Mouse (Mus musculus) forebrain, embryonic 15.5 days (tissue): ENCODE measurements around the gene Dhx30. TPM values are rescaled to one million over a fixed set of nuclear protein-coding genes. Genes with fewer than 3 reads are reported as not detected.
A peak's percentile ranks its signal among the peaks of the same experiment; 100 is the strongest.

Experiments
- ATAC-seq: fragments of 200-750 bp; cut with Nextera tagmentation; replicated peaks from 2 replicates; pipeline ENCODE4 v1.8.0; 2017; ENCODE audit warnings: mild to moderate bottlenecking, moderate TSS enrichment, moderate library complexity
- H3K27ac ChIP-seq: fragments of 300-500 bp; sonication (generic); replicated peaks from 2 replicates; pipeline ENCODE4 v1.5.1; 2015; ENCODE audit warnings: mild to moderate bottlenecking, inconsistent platforms
- H3K27me3 ChIP-seq: fragments of 300-500 bp; sonication (generic); 2 replicates; pipeline ENCODE4 v1.6.1; 2015; ENCODE audit warnings: inconsistent platforms
- H3K36me3 ChIP-seq: fragments of 300-500 bp; sonication (generic); 2 replicates; pipeline ENCODE4 v1.6.1; 2015; ENCODE audit warnings: mild to moderate bottlenecking, inconsistent platforms
- H3K4me1 ChIP-seq: fragments of 300-500 bp; sonication (generic); 2 replicates; pipeline ENCODE4 v1.6.1; 2015; ENCODE audit warnings: inconsistent platforms
- H3K4me2 ChIP-seq: fragments of 300-500 bp; sonication (generic); replicated peaks from 2 replicates; pipeline ENCODE4 v1.6.1; 2015; ENCODE audit warnings: mild to moderate bottlenecking, inconsistent platforms
- H3K4me3 ChIP-seq: fragments of 300-500 bp; sonication (generic); 2 replicates; pipeline ENCODE4 v1.5.1; 2015; ENCODE audit warnings: mild to moderate bottlenecking, inconsistent platforms
- H3K9ac ChIP-seq: fragments of 300-500 bp; sonication (generic); replicated peaks from 2 replicates; pipeline ENCODE4 v1.6.1; 2015; ENCODE audit warnings: mild to moderate bottlenecking, inconsistent platforms
- H3K9me3 ChIP-seq: fragments of 300-500 bp; sonication (generic); 2 replicates; pipeline ENCODE4 v1.6.1; 2016; ENCODE audit warnings: inconsistent platforms
- WGBS: fragments of 180-500 bp; shearing (Covaris S2); methylation state at CpG from one replicate; pipeline ENCODE4 v1.1.7; 2015; ENCODE audit warnings: mixed read lengths; 5-methylcytosine and 5-hydroxymethylcytosine counted together
- polyA plus RNA-seq: library from polyadenylated mRNA; unstranded; fragments of >200 nt; fragmentation: Nextera tagmentation; extraction: Ambion mirVana; gene quantifications from 2 replicates; pipeline ENCODE4 v1.2.1, GENCODE M21; 2015

Gene Dhx30
- polyA plus RNA-seq, 1 experiment from 2014 or later = 211 TPM

- H3K27me3 ChIP-seq = no peaks in the 10 kb centered on the region
- no peak for ATAC-seq
- no peaks in the 10 kb centered on the region for H3K9me3 ChIP-seq
- WGBS = 30% methylated on average over 3 of the region's 3 CpGs
- peak overlapping the region; percentile 87 for H3K27ac ChIP-seq
- peaks cover 54% of the 10 kb centered on the region for H3K4me1 ChIP-seq
- peak overlapping the region; percentile 62 for H3K9ac ChIP-seq
- H3K4me3 ChIP-seq = peak overlapping the region; percentile 45
- peak overlapping the region; percentile 57 for H3K4me2 ChIP-seq
- no peaks in the 10 kb centered on the region for H3K36me3 ChIP-seq
Observed at GRCm38 (mm10) chr9:110054781-110055180, 62.8 kb downstream of the Dhx30 start.

GRCm38 (mm10) chr9:110054080-110054421 lies 63.6 kb downstream of the Dhx30 start:
- H3K27ac ChIP-seq = peak overlapping the region; percentile 87
- H3K27me3 ChIP-seq = no peaks in the 10 kb centered on the region
- WGBS = 2% methylated on average over 2 of the region's 2 CpGs
- H3K36me3 ChIP-seq = no peaks in the 10 kb centered on the region
- H3K4me3 ChIP-seq = peak overlapping the region; percentile 45
- no peaks in the 10 kb centered on the region for H3K9me3 ChIP-seq
- peaks cover 54% of the 10 kb centered on the region for H3K4me1 ChIP-seq
- peak; percentile 67 for ATAC-seq
- H3K9ac ChIP-seq = peak overlapping the region; percentile 62
- peak overlapping the region; percentile 57 for H3K4me2 ChIP-seq

- Histone ChIP-seq H3K27ac (peak overlapping the region; percentile 87), H3K36me3 (no peaks in the 10 kb centered on the region), H3K27me3 (no peaks in the 10 kb centered on the region), H3K9me3 (no peaks in the 10 kb centered on the region), H3K9ac (peak overlapping the region; percentile 62), H3K4me3 (peak overlapping the region; percentile 45), H3K4me2 (peak overlapping the region; percentile 57), H3K4me1 (peaks cover 54% of the 10 kb centered on the region)
- ATAC-seq = peak; percentile 80
- 15% methylated on average over 8 of the region's 8 CpGs for WGBS
Observed at GRCm38 (mm10) chr9:110053305-110054079, 64.1 kb downstream of the Dhx30 start.

GRCm38 (mm10) chr9:110052951-110053304 lies 64.7 kb downstream of the Dhx30 start:
- peak overlapping the region; percentile 57 for H3K4me2 ChIP-seq
- no peaks in the 10 kb centered on the region for H3K27me3 ChIP-seq
- no peaks in the 10 kb centered on the region for H3K9me3 ChIP-seq
- H3K36me3 ChIP-seq = no peaks in the 10 kb centered on the region
- peak overlapping the region; percentile 87 for H3K27ac ChIP-seq
- 50% methylated on average over 4 of the region's 4 CpGs for WGBS
- no peak for ATAC-seq
- peak overlapping the region; percentile 45 for H3K4me3 ChIP-seq
- H3K4me1 ChIP-seq = peaks cover 56% of the 10 kb centered on the region
- peak overlapping the region; percentile 62 for H3K9ac ChIP-seq

DNA sequence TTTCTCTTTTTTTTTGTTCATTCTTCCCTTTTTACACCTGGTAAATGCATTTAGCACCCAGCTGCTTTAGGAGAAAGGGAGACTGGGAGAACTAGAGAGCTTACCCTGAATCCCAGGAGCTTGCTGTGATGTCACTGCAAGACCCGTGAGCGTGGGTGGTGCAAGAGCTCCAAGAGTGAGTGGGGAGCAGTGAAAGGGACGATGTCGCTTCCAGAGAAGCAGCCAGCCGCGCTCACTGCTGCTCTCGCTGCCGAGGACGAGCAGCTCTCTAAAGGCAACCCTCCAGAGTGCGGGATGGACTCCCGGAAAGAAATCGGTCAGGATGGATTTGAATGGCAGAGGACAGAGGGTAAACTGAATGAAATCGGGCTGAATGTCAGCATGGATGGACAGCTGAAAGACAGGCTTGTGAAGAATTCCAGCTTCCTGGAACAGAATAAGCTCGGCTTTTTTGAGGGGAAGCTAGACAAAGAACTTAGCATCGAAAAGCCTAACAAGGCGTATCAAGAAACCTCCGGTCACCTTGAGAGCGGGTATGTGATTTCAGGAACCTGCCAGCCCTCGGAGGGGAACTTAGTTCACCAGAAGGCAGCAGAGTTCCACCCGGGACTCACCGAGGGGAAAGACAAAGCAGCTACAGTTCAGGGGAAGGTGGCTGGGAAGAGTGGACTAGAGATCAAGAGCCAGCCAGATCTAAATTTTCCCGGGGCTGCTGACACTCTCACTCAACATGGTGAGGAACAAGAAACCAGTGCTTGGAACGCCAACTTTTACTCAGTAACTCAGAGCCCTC lies 65.6 kb downstream of the Dhx30 start:
- H3K4me3 ChIP-seq = peak overlapping the region; percentile 45
- no peaks in the 10 kb centered on the region for H3K36me3 ChIP-seq
- ATAC-seq = peak; percentile 42; the same call in 1 of the 2 replicates
- H3K27me3 ChIP-seq = no peaks in the 10 kb centered on the region
- 5% methylated on average over 23 of the region's 23 CpGs for WGBS
- H3K4me2 ChIP-seq = peak overlapping the region; percentile 57
- H3K9ac ChIP-seq = peak overlapping the region; percentile 62
- peak overlapping the region; percentile 87 for H3K27ac ChIP-seq
- H3K4me1 ChIP-seq = peaks cover 60% of the 10 kb centered on the region
- H3K9me3 ChIP-seq = no peaks in the 10 kb centered on the region

DNA sequence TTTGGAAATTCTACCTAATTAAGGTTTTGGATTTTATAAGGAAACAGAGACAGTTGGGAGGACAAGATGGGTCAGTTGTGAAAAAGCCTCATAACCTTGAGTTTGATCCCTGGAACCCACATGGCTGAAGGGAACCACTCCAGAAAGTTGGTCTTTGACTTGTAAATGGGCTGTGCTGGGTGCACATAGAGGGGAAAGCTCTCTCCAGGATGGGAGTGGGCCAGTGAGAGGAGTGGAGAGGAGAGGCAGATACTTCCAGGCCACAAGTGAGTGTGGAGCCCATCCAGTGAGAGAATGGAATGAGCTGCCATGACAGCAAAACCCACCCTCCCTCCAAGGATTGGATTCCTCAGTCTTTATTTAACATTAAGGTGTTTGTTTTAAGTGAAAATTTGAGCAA lies 66.4 kb downstream of the Dhx30 start:
- H3K27me3 ChIP-seq = no peaks in the 10 kb centered on the region
- H3K4me3 ChIP-seq = no peak overlapping the region; the same call in 1 of the 2 replicates
- no peaks in the 10 kb centered on the region for H3K9me3 ChIP-seq
- peak overlapping the region; percentile 57; the same call in 1 of the 2 replicates for H3K4me2 ChIP-seq
- no peaks in the 10 kb centered on the region for H3K36me3 ChIP-seq
- ATAC-seq = no peak
- peaks cover 57% of the 10 kb centered on the region for H3K4me1 ChIP-seq
- peak overlapping the region; percentile 62; the same call in 1 of the 2 replicates for H3K9ac ChIP-seq
- peak overlapping the region; percentile 87 for H3K27ac ChIP-seq

- H3K4me3 ChIP-seq = no peak overlapping the region
- peaks cover 29% of the 10 kb centered on the region for H3K4me1 ChIP-seq
- H3K27me3 ChIP-seq = no peaks in the 10 kb centered on the region
- WGBS = 11% methylated on average over 3 of the region's 3 CpGs
- H3K9ac ChIP-seq = no peak overlapping the region
- no peaks in the 10 kb centered on the region for H3K9me3 ChIP-seq
- no peak overlapping the region for H3K27ac ChIP-seq
- ATAC-seq = no peak
- H3K4me2 ChIP-seq = no peak overlapping the region
- H3K36me3 ChIP-seq = no peaks in the 10 kb centered on the region
Observed at GRCm38 (mm10) chr9:110047857-110048256, 69.8 kb downstream of the Dhx30 start.

GRCm38 (mm10) chr9:110047260-110047659 lies 70.4 kb downstream of the Dhx30 start:
- Histone ChIP-seq H3K9ac (no peak overlapping the region), H3K4me1 (peaks cover 23% of the 10 kb centered on the region), H3K4me2 (no peak overlapping the region), H3K36me3 (no peaks in the 10 kb centered on the region), H3K4me3 (no peak overlapping the region), H3K9me3 (no peaks in the 10 kb centered on the region), H3K27me3 (no peaks in the 10 kb centered on the region), H3K27ac (no peak overlapping the region)
- ATAC-seq = no peak

- no peak overlapping the region for H3K27ac ChIP-seq
- ATAC-seq = no peak
- no peak overlapping the region for H3K4me2 ChIP-seq
- H3K9me3 ChIP-seq = no peaks in the 10 kb centered on the region
- no peak overlapping the region for H3K4me3 ChIP-seq
- no peaks in the 10 kb centered on the region for H3K36me3 ChIP-seq
- no peak overlapping the region for H3K9ac ChIP-seq
- H3K27me3 ChIP-seq = no peaks in the 10 kb centered on the region
- peaks cover 9% of the 10 kb centered on the region for H3K4me1 ChIP-seq
Observed at GRCm38 (mm10) chr9:110045763-110046377, 71.8 kb downstream of the Dhx30 start.

GRCm38 (mm10) chr9:110044373-110044772 lies 73.3 kb downstream of the Dhx30 start:
- no peaks in the 10 kb centered on the region for H3K27me3 ChIP-seq
- WGBS = 93% methylated on average over 4 of the region's 4 CpGs
- no peaks in the 10 kb centered on the region for H3K36me3 ChIP-seq
- no peak overlapping the region for H3K4me3 ChIP-seq
- no peak for ATAC-seq
- H3K4me1 ChIP-seq = peaks cover 8% of the 10 kb centered on the region; the same call in 1 of the 2 replicates
- H3K9ac ChIP-seq = no peak overlapping the region
- H3K27ac ChIP-seq = no peak overlapping the region
- no peak overlapping the region for H3K4me2 ChIP-seq
- H3K9me3 ChIP-seq = no peaks in the 10 kb centered on the region

GRCm38 (mm10) chr9:110038485-110038884 lies 79.1 kb downstream of the Dhx30 start:
- Histone ChIP-seq H3K4me2 (no peak overlapping the region), H3K9me3 (no peaks in the 10 kb centered on the region), H3K27ac (no peak overlapping the region), H3K4me1 (no peaks in the 10 kb centered on the region), H3K27me3 (no peaks in the 10 kb centered on the region), H3K4me3 (no peak overlapping the region), H3K36me3 (peaks cover 22% of the 10 kb centered on the region; the same call in 1 of the 2 replicates), H3K9ac (no peak overlapping the region)
- 91% methylated on average over 2 of the region's 2 CpGs for WGBS
- ATAC-seq = no peak

GRCm38 (mm10) chr9:110037895-110038294 lies 79.7 kb downstream of the Dhx30 start:
- Histone ChIP-seq H3K27me3 (no peaks in the 10 kb centered on the region), H3K36me3 (peaks cover 22% of the 10 kb centered on the region; the same call in 1 of the 2 replicates), H3K4me1 (no peaks in the 10 kb centered on the region), H3K9me3 (no peaks in the 10 kb centered on the region), H3K4me2 (no peak overlapping the region), H3K9ac (no peak overlapping the region), H3K27ac (no peak overlapping the region), H3K4me3 (no peak overlapping the region)
- WGBS = 77% methylated on average over 8 of the region's 8 CpGs
- ATAC-seq = no peak
